Mouse (Mus musculus): ENCODE results near the gene Fam53b. TPM values are rescaled to one million over a fixed set of nuclear protein-coding genes. Genes with fewer than 3 reads are reported as not detected.

The Fam53b gene
- polyA plus RNA-seq, 1 experiment from 2014 or later, result 15.4 TPM

DNA sequence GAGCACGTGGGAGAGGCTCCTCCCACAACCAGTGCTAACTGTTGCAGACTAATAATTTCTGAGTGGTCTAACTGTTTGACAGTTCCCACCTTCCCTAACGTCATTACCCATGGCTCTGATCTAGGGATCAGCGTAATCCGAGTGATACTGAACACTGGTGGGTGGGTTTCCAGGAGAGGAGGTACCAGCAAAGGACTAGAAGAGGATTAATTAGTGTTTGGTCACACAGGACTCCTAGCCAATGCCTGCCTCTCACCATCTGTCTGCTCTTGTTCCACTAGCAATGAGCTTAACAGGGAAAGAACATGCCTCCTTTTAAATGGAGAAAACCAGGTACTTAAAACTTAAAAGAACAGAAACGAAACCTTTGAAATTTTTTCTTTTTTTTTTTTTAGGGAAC, 54.8 kb downstream of the Fam53b start:
- no peaks in the 10 kb centered on the region for H3K36me3 ChIP-seq (replicated peaks)
- peaks cover 6% of the 10 kb centered on the region; the same call in 1 of the 2 replicates for H3K4me1 ChIP-seq
- no peaks in the 10 kb centered on the region for H3K27me3 ChIP-seq (replicated peaks)
- WGBS, result 64% methylated on average over 5 of the region's 5 CpGs
- ATAC-seq (replicated peaks), result no peak
- H3K4me3 ChIP-seq, result no peak overlapping the region
- H3K9ac ChIP-seq, result no peak overlapping the region
- H3K4me2 ChIP-seq, result no peak overlapping the region
- no peak overlapping the region for H3K27ac ChIP-seq
- H3K9me3 ChIP-seq, result no peaks in the 10 kb centered on the region

- Histone ChIP-seq H3K4me1 (peaks cover 7% of the 10 kb centered on the region; the same call in 1 of the 2 replicates), H3K4me3 (no peak overlapping the region), H3K27me3 (replicated peaks) (no peaks in the 10 kb centered on the region), H3K27ac (no peak overlapping the region), H3K4me2 (no peak overlapping the region), H3K36me3 (replicated peaks) (no peaks in the 10 kb centered on the region), H3K9ac (no peak overlapping the region), H3K9me3 (no peaks in the 10 kb centered on the region)
- ATAC-seq (replicated peaks), result no peak
- WGBS, result 97% methylated on average over 5 of the region's 5 CpGs
These were observed 57.4 kb downstream of the Fam53b start for GRCm38 (mm10) chr7:132756325-132756724.

DNA sequence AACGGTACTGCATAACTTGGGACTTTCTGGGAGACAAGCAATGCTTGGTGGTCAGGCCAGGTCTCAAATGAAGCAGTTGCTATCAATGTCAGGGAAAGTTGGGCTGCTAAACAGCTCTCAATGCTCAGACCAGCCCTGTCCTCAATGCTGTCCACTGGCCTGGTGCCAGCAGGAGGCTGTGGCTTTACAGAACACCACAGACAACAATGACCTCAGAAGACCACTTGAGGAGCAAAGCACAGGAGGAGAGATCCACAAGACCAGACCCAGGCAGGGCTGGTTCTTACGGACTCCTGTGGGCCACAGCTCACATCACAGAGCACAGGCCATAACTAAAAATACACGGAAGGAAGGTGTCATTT, 59.3 kb downstream of the Fam53b start:
- Histone ChIP-seq H3K9ac (no peak overlapping the region), H3K4me3 (no peak overlapping the region), H3K4me2 (no peak overlapping the region), H3K4me1 (peaks cover 7% of the 10 kb centered on the region; the same call in 1 of the 2 replicates), H3K27ac (no peak overlapping the region), H3K9me3 (no peaks in the 10 kb centered on the region), H3K27me3 (replicated peaks) (no peaks in the 10 kb centered on the region), H3K36me3 (replicated peaks) (no peaks in the 10 kb centered on the region)
- 63% methylated on average over 3 of the region's 3 CpGs for WGBS
- no peak for ATAC-seq (replicated peaks)

GRCm38 (mm10) chr7:132753518-132754388, 59.9 kb downstream of the Fam53b start:
- Histone ChIP-seq H3K4me1 (peaks cover 7% of the 10 kb centered on the region; the same call in 1 of the 2 replicates), H3K27ac (no peak overlapping the region), H3K27me3 (replicated peaks) (no peaks in the 10 kb centered on the region), H3K9ac (no peak overlapping the region), H3K4me2 (no peak overlapping the region), H3K9me3 (no peaks in the 10 kb centered on the region), H3K36me3 (replicated peaks) (no peaks in the 10 kb centered on the region), H3K4me3 (no peak overlapping the region)
- ATAC-seq (replicated peaks), result no peak
- WGBS, result 61% methylated on average over 4 of the region's 4 CpGs

- H3K9ac ChIP-seq, result no peak overlapping the region
- no peak for ATAC-seq (replicated peaks)
- no peaks in the 10 kb centered on the region for H3K27me3 ChIP-seq (replicated peaks)
- 78% methylated on average over 2 of the region's 2 CpGs for WGBS
- no peaks in the 10 kb centered on the region for H3K9me3 ChIP-seq
- no peak overlapping the region for H3K4me3 ChIP-seq
- peaks cover 7% of the 10 kb centered on the region; the same call in 1 of the 2 replicates for H3K4me1 ChIP-seq
- H3K36me3 ChIP-seq (replicated peaks), result no peaks in the 10 kb centered on the region
- no peak overlapping the region for H3K27ac ChIP-seq
- H3K4me2 ChIP-seq, result no peak overlapping the region
These were observed 62.0 kb downstream of the Fam53b start for GRCm38 (mm10) chr7:132751716-132752115.

DNA sequence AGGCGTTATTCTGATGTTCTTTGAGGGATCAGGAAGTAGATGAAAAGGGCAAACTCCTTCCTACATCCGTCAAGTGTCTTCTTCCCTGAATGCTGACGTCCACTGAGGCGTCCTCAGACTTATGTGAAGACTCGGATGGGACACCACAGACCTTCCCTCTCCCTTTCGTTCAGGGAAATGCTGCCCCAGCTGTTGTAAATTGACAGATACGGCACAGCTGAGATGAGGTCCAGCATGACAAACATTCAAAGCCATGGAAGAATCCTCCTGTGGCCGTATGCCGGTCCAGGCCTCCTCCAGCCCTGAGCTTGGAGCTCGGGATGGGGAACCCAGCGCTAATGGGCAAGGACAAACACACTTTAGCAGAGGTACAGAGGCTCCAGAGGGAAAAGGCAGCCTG, 64.2 kb downstream of the Fam53b start:
- no peak overlapping the region for H3K4me3 ChIP-seq
- no peaks in the 10 kb centered on the region for H3K36me3 ChIP-seq (replicated peaks)
- H3K4me2 ChIP-seq, result no peak overlapping the region
- H3K27ac ChIP-seq, result no peak overlapping the region
- H3K4me1 ChIP-seq, result peaks cover 6% of the 10 kb centered on the region; the same call in 1 of the 2 replicates
- H3K27me3 ChIP-seq (replicated peaks), result no peaks in the 10 kb centered on the region
- H3K9me3 ChIP-seq, result no peaks in the 10 kb centered on the region
- no peak overlapping the region for H3K9ac ChIP-seq
- WGBS, result 92% methylated on average over 11 of the region's 11 CpGs
- ATAC-seq (replicated peaks), result no peak

GRCm38 (mm10) chr7:132748076-132748769, 65.5 kb downstream of the Fam53b start:
- 87% methylated on average over 3 of the region's 3 CpGs for WGBS
- H3K4me1 ChIP-seq, result no peaks in the 10 kb centered on the region
- H3K9ac ChIP-seq, result no peak overlapping the region
- no peaks in the 10 kb centered on the region for H3K36me3 ChIP-seq (replicated peaks)
- H3K27me3 ChIP-seq (replicated peaks), result no peaks in the 10 kb centered on the region
- no peak overlapping the region for H3K4me2 ChIP-seq
- no peak for ATAC-seq (replicated peaks)
- H3K27ac ChIP-seq, result no peak overlapping the region
- H3K9me3 ChIP-seq, result no peaks in the 10 kb centered on the region
- H3K4me3 ChIP-seq, result no peak overlapping the region

- Histone ChIP-seq H3K4me2 (no peak overlapping the region), H3K36me3 (replicated peaks) (no peaks in the 10 kb centered on the region), H3K4me3 (no peak overlapping the region), H3K27me3 (replicated peaks) (no peaks in the 10 kb centered on the region), H3K4me1 (no peaks in the 10 kb centered on the region), H3K9me3 (no peaks in the 10 kb centered on the region), H3K9ac (no peak overlapping the region), H3K27ac (no peak overlapping the region)
- no peak for ATAC-seq (replicated peaks)
- WGBS, result 86% methylated on average over 6 of the region's 6 CpGs
These were observed 66.6 kb downstream of the Fam53b start for GRCm38 (mm10) chr7:132747096-132747495.

DNA sequence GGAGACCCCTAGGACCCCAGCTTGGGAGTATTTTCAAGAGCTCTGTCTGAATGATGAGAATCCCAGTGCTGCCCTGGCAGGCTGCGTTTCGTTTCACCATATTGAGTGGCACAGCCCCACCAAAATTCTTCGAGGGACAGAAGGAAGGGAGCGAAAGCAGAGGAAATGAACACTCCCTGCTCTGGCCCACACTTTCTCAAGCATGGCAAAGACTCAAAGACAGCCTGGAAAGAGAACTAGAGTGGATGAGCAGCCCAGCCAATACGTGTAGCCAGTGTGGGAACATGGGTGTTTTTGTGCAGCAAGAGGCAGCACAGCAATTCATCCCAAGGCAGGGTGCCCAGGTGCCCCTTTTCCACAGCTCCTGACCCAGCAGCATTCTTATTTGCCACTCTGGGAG, 70.8 kb downstream of the Fam53b start:
- Histone ChIP-seq H3K4me3 (no peak overlapping the region), H3K27ac (no peak overlapping the region), H3K4me2 (no peak overlapping the region), H3K4me1 (no peaks in the 10 kb centered on the region), H3K27me3 (replicated peaks) (no peaks in the 10 kb centered on the region), H3K36me3 (replicated peaks) (no peaks in the 10 kb centered on the region), H3K9ac (no peak overlapping the region), H3K9me3 (no peaks in the 10 kb centered on the region)
- ATAC-seq (replicated peaks), result no peak
- WGBS, result 87% methylated on average over 5 of the region's 5 CpGs

- H3K9me3 ChIP-seq, result no peaks in the 10 kb centered on the region
- peaks cover 7% of the 10 kb centered on the region; the same call in 1 of the 2 replicates for H3K4me1 ChIP-seq
- ATAC-seq (replicated peaks), result no peak
- H3K27me3 ChIP-seq (replicated peaks), result no peaks in the 10 kb centered on the region
- 88% methylated on average over 6 of the region's 6 CpGs for WGBS
- H3K36me3 ChIP-seq (replicated peaks), result no peaks in the 10 kb centered on the region
- no peak overlapping the region for H3K9ac ChIP-seq
- H3K27ac ChIP-seq, result no peak overlapping the region
- no peak overlapping the region for H3K4me2 ChIP-seq
- no peak overlapping the region for H3K4me3 ChIP-seq
These were observed 73.9 kb downstream of the Fam53b start for GRCm38 (mm10) chr7:132739829-132740228.

- WGBS, result 93% methylated on average over 6 of the region's 6 CpGs
- H3K9ac ChIP-seq, result no peak overlapping the region
- H3K27me3 ChIP-seq (replicated peaks), result no peaks in the 10 kb centered on the region
- no peak for ATAC-seq (replicated peaks)
- H3K4me1 ChIP-seq, result peaks cover 9% of the 10 kb centered on the region
- no peaks in the 10 kb centered on the region for H3K9me3 ChIP-seq
- no peaks in the 10 kb centered on the region for H3K36me3 ChIP-seq (replicated peaks)
- H3K4me2 ChIP-seq, result no peak overlapping the region
- no peak overlapping the region for H3K4me3 ChIP-seq
- no peak overlapping the region for H3K27ac ChIP-seq
These were observed 74.8 kb downstream of the Fam53b start for GRCm38 (mm10) chr7:132738844-132739243.

DNA sequence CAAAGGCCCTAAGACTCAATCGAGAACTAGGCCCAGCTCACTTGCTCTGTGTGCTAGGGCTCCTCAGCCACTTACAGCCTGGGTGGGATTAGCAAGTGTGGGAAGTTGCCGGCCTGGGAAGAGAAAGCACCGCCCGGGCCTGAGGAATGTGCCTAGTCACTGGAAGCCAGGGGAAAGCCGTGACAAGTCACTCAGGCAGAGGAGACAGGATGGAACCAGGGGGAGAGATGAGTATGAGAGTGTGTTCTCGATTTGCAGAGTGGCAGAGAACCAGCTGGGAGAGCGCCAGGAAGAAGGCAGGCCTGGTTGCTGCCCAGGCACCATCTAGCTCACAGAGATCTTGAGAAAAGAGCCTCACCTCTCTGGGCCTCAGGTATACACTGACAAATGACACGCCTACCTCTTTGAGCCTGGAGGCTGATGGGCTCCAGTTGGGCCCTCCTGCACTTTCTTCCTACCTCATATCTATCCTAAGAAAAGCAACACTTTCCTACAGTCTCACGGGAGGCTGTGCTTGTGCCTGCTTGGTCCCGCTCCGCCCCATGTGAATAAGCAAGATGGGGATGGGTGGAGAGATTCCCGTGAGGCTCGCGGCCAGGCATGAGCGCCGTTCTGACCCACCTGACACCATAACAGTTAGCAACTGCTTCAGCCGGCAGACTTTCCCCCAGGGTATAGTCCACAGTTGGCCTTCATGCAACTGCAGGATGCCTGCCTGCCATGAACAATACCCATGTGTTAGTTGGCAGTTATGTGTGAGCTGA, 77.4 kb downstream of the Fam53b start:
- H3K4me3 ChIP-seq, result no peak overlapping the region
- H3K4me1 ChIP-seq, result peaks cover 29% of the 10 kb centered on the region
- H3K36me3 ChIP-seq (replicated peaks), result no peaks in the 10 kb centered on the region
- ATAC-seq (replicated peaks), result no peak
- WGBS, result 59% methylated on average over 17 of the region's 17 CpGs
- no peak overlapping the region for H3K9ac ChIP-seq
- H3K27ac ChIP-seq, result no peak overlapping the region
- no peaks in the 10 kb centered on the region for H3K27me3 ChIP-seq (replicated peaks)
- H3K9me3 ChIP-seq, result no peaks in the 10 kb centered on the region
- no peak overlapping the region for H3K4me2 ChIP-seq

Data from midbrain, embryonic 15.5 days (tissue).